Mouse (Mus musculus): ENCODE data around the gene Selenov. TPM values are rescaled to one million over a fixed set of nuclear protein-coding genes. Genes with fewer than 3 reads are reported as not detected.

Gene Selenov
- polyA plus RNA-seq (2016; fragmentation: Nextera tagmentation; extraction: Ambion mirVana) = 0.90 and 1.6 TPM in 2 replicates

DNA sequence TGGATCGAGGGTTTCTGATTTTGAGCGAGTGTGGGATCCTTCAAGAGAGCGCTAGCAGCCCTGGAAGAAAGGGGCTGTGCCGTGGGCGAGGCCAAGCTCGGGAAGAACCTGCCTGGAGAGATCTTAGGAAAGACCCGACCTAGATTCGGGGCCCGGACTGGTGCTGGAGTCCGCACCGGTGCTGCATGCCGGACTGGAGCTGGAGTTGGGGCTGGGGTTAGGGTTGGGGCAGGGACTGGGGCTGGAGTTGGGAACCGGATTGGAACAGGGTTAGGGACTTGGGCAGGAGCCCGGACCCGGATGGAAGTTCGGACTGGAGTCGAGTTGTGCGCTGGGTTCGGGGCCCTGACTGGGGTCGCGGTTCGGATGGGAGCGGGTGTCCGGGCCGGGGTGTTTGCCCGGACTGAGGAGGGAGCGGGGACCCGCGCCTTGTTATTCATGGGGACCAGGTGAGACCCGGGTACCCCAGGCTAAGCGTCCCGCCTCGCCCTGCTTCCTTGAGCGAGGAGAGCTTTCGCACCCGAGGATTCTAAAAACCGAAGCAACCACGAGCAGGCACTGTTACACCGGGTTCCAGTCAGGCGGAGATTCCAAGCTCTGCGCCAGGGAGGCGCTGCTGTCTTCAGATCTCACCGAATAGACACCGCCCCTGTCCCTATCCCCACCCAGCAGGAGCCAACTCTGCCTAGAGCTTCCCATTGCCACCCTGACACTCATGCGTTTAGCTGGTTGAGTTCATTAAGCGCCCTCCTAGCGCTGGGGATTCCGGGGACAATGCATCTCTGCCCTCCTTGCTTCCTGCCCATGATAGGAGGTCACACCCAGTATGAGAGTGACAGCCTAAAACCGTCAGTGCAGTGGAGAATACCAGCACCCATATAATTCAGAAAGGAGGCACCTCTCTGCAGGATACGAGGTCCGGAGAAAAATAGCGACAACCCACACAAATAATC lies at the start of gene Selenov:
Gene Selenov, minus strand, starts transcription at position 549 of the 953 bp plus-strand sequence.
- no peak within 1 kb of the TSS for H3K27ac ChIP-seq (replicated peaks)
- H3K4me2 ChIP-seq (replicated peaks) = peak within 1 kb of the TSS; percentile 50
- H3K4me3 ChIP-seq = peak within 1 kb of the TSS; percentile 31
- H3K9me3 ChIP-seq = no peaks in the 10 kb centered on the region
- H3K9ac ChIP-seq (replicated peaks) = peak within 1 kb of the TSS; percentile 35; the same call in 1 of the 2 replicates
- H3K4me1 ChIP-seq = peaks cover 35% of the 10 kb centered on the region
- ATAC-seq (ENCODE audit: low FRiP score, low read depth) = peak; percentile 28; the same call in 1 of the 2 replicates
- H3K36me3 ChIP-seq = peaks cover under 1% of the 10 kb centered on the region; the same call in 1 of the 2 replicates
- H3K27me3 ChIP-seq = peaks cover 79% of the 10 kb centered on the region
- under 1% methylated on average over 51 of the region's 52 CpGs for WGBS

DNA sequence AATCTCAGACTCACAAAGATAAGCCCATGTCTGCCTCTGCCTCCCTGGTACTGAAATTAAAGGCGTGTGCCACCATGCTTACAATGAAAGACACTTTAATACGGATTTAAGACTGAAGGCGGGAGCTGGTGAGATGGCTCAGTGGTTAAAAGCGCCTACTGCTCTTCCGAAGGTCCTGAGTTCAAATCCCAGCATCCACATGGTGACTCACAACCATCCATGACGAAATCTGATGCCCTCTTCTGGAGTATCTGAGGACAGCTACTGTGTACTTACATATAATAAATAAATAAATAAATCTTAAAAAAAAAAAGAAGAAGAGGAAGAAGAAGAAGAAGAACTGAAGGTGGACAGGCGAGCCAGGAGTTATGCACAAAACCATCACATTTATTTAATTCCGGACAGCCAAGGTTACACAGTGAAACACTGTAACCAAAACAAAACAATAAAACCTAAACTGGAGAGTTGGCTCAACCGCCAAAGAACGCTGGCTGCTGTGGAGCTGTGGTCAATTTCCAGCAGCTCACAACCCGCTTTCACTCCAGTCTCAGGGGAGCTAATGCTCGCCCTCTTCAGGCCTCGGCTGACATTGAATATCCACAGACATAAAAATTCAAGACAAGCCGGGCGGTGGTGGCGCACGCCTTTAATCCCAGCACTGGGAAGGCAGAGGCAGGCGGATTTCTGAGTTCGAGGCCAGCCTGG lies 48.4 kb upstream of the Selenov start:
- 80% methylated on average over 19 of the region's 19 CpGs for WGBS
- no peaks in the 10 kb centered on the region; the same call in 1 of the 2 replicates for H3K27me3 ChIP-seq
- H3K9me3 ChIP-seq = no peaks in the 10 kb centered on the region
- H3K4me3 ChIP-seq = peak overlapping the region; percentile 97
- H3K4me1 ChIP-seq = peaks cover 12% of the 10 kb centered on the region
- no peak for ATAC-seq (ENCODE audit: low FRiP score, low read depth)
- peak overlapping the region; percentile 86 for H3K9ac ChIP-seq (replicated peaks)
- peak overlapping the region; percentile 87 for H3K4me2 ChIP-seq (replicated peaks)
- 0 out of 2 replicates have a peak, but pooled peaks cover 3% of the 10 kb centered on the region for H3K36me3 ChIP-seq
- H3K27ac ChIP-seq (replicated peaks) = peak overlapping the region; percentile 78

DNA sequence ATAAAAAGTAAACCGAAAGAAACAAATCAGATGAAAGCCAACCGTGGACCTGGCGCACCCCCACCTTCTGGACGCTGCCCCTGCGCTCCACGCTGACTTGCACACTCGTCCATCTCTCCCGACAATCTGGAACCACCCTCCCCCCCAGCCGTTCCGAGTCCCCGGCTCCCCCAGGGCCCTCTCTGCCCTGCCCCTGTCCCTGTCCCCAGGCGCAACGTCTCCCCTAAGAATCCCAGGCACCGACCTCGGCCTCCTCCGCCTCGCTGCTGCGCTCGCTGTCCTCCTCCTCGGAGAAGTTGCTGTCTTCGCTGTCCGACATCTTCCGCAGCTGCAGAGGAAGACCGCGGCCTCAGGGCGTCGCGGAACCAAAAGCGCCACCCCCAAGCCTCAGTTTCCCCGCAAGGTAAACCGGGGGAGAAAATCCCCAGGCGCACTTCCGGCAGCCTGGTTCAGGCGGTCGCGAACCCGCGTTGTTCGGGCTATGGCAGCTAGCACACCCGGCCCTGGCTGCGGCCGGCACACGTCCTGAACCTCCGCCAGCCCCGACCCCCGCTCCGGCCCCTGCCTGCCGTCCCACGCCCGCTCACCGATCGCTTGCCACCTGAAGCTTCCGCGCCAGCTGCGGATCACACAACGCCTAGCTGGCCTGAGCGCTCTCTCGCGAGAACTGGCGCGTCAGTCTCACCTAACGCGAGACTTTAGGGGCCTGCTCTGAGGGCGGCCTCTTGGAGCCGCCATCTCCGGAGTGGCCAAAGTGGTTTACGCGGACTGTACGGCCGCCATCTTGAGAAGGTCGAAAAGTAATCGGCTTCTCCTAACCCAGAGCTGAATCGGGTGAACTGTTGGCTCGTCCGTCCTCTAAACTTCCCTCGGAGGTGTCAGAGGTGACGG lies 47.4 kb upstream of the Selenov start, which contains the start of gene Supt5:
Gene Supt5, minus strand, starts transcription at position 639 of the 891 bp plus-strand sequence.
- Histone ChIP-seq H3K9ac (replicated peaks) (peak within 1 kb of the TSS; percentile 86), H3K27me3 (no peaks in the 10 kb centered on the region; the same call in 1 of the 2 replicates), H3K9me3 (no peaks in the 10 kb centered on the region), H3K4me3 (peak within 1 kb of the TSS; percentile 97), H3K4me1 (peaks cover 12% of the 10 kb centered on the region), H3K36me3 (0 out of 2 replicates have a peak, but pooled peaks cover 3% of the 10 kb centered on the region), H3K4me2 (replicated peaks) (peak within 1 kb of the TSS; percentile 87), H3K27ac (replicated peaks) (peak within 1 kb of the TSS; percentile 83)
- ATAC-seq (ENCODE audit: low FRiP score, low read depth) = peak; percentile 99
- under 1% methylated on average over 76 of the region's 77 CpGs for WGBS

GRCm38 (mm10) chr7:28335471-28335870 lies 44.5 kb upstream of the Selenov start:
- 90% methylated on average over 2 of the region's 2 CpGs for WGBS
- Histone ChIP-seq H3K27me3 (no peaks in the 10 kb centered on the region), H3K4me3 (no peak overlapping the region), H3K27ac (replicated peaks) (no peak overlapping the region), H3K9ac (replicated peaks) (no peak overlapping the region), H3K36me3 (peaks cover 18% of the 10 kb centered on the region), H3K4me2 (replicated peaks) (no peak overlapping the region), H3K4me1 (peaks cover 12% of the 10 kb centered on the region), H3K9me3 (no peaks in the 10 kb centered on the region)
- no peak for ATAC-seq (ENCODE audit: low FRiP score, low read depth)

- Histone ChIP-seq H3K4me1 (peaks cover 12% of the 10 kb centered on the region), H3K9ac (replicated peaks) (no peak overlapping the region), H3K4me2 (replicated peaks) (no peak overlapping the region), H3K9me3 (no peaks in the 10 kb centered on the region), H3K36me3 (peaks cover 27% of the 10 kb centered on the region), H3K4me3 (no peak overlapping the region), H3K27me3 (no peaks in the 10 kb centered on the region), H3K27ac (replicated peaks) (no peak overlapping the region)
- ATAC-seq (ENCODE audit: low FRiP score, low read depth) = no peak
- 93% methylated on average over 4 of the region's 4 CpGs for WGBS
Observed at GRCm38 (mm10) chr7:28334534-28334933, 43.5 kb upstream of the Selenov start.

DNA sequence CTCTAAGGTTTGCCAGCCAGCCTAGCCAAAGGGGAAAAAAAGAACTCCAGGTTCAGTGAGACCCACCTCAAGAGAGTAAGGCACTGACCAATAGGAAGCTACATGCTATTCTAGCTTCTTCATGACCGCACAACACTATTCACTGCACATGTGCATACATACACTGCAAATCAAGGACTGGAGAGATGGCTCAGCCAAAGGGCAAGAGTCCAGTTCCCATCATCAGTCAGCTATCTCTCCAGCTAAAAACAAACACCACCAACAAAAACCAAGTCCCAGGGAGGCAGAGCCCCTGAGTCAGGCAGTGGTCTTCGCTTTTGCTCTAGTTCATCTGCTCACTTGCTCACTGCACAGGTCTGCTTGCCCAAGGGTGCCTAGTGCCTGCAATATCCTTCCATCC lies 37.3 kb upstream of the Selenov start:
- Histone ChIP-seq H3K27ac (replicated peaks) (no peak overlapping the region), H3K27me3 (no peaks in the 10 kb centered on the region), H3K9me3 (no peaks in the 10 kb centered on the region), H3K4me1 (no peaks in the 10 kb centered on the region), H3K4me3 (no peak overlapping the region), H3K4me2 (replicated peaks) (no peak overlapping the region), H3K9ac (replicated peaks) (no peak overlapping the region), H3K36me3 (peaks cover 85% of the 10 kb centered on the region)
- WGBS = 98% methylated on average over 2 of the region's 2 CpGs
- ATAC-seq (ENCODE audit: low FRiP score, low read depth) = no peak

- no peaks in the 10 kb centered on the region for H3K9me3 ChIP-seq
- 84% methylated on average over 4 of the region's 4 CpGs for WGBS
Observed at GRCm38 (mm10) chr7:28326457-28326856, 35.5 kb upstream of the Selenov start.

DNA sequence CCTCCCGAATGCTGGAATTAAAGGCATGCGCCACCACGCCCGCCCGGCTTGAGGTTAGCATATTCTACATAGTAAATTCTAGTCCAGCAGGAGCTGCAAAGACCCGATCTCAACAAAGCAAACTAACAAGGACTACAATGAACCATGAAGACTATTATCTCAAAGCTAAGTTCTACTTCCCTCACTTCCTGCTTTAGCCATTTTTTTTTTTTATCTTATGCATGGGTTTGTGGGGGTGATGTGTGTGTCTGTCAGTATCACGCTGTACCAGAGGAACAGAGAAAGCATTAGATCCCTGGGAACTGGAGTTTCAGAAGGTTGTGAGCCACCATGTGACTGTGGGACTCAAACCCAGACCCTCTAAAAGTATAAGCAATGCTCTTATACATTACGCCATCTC lies 34.3 kb upstream of the Selenov start:
- WGBS = 91% methylated on average over 8 of the region's 8 CpGs
- Histone ChIP-seq H3K27ac (replicated peaks) (no peak overlapping the region), H3K9ac (replicated peaks) (no peak overlapping the region), H3K27me3 (no peaks in the 10 kb centered on the region), H3K36me3 (peaks cover 99% of the 10 kb centered on the region), H3K9me3 (no peaks in the 10 kb centered on the region), H3K4me2 (replicated peaks) (no peak overlapping the region), H3K4me1 (no peaks in the 10 kb centered on the region), H3K4me3 (no peak overlapping the region)
- ATAC-seq (ENCODE audit: low FRiP score, low read depth) = no peak

More at GRCm38 (mm10) chr7:28326457-28326856, 35.5 kb upstream of the Selenov start:
- no peaks in the 10 kb centered on the region for H3K27me3 ChIP-seq
- no peaks in the 10 kb centered on the region for H3K4me1 ChIP-seq
- H3K36me3 ChIP-seq = peaks cover 99% of the 10 kb centered on the region
- H3K4me3 ChIP-seq = no peak overlapping the region
- no peak overlapping the region for H3K4me2 ChIP-seq (replicated peaks)
- ATAC-seq (ENCODE audit: low FRiP score, low read depth) = no peak
- no peak overlapping the region for H3K27ac ChIP-seq (replicated peaks)
- no peak overlapping the region for H3K9ac ChIP-seq (replicated peaks)

DNA sequence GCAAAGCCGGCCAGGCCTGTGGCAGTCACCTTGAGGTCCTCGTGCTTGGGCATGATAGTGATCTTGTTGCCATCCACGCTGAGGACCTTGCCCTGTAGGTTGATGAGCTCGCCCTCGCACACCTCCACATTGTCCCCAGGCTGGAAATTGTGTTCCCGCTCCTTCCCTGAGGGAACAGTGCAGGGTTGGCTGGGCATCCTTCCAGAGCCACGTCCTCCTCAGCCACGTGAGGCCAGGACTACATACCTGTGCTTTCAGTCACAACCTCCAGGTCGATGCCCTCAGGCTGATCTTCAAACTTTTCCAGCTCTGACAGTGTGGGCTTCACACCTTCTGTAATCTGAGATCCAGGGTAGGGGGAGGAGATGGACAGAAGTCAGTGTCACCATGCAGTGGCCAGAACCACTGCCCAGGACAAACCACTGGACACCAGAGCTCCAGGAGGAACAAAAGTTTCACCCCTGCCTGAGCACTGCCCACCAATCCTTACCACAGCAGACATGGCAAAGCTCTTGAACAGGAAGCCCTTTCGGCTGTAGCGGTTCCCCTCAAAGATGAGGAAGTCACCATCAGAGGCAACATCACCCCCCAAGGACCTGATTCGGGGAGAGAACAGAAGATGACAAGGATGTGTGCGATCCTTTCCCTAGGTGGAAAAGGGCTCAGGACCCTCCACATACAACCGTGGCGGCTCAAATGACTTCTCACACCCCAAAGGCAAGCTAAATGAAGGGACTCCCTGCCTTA lies 31.2 kb upstream of the Selenov start:
- Histone ChIP-seq H3K9ac (replicated peaks) (no peak overlapping the region), H3K4me3 (no peak overlapping the region), H3K4me2 (replicated peaks) (no peak overlapping the region), H3K9me3 (no peaks in the 10 kb centered on the region), H3K36me3 (peaks cover 100% of the 10 kb centered on the region), H3K4me1 (no peaks in the 10 kb centered on the region), H3K27ac (replicated peaks) (no peak overlapping the region), H3K27me3 (no peaks in the 10 kb centered on the region)
- 92% methylated on average over 15 of the region's 15 CpGs for WGBS
- no peak for ATAC-seq (ENCODE audit: low FRiP score, low read depth)

DNA sequence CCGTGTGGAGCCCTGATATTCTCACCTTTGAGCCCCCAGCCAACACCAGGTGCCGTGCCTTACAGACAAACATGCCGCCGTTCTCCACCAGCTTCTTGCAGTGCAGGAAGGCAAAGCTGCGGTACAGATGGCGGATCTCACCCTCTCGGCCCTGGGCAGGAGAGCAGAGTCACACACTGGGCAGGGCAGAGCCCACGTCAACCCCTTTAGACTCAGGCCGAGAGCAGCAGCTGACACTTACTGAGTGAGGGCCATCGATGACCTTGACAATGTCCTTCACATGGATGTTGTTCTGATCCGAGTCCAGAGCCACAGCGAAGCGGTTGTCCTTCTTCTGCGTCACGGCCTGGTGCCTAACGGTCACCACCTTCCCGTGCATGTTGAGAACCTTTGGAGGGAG lies 27.7 kb upstream of the Selenov start:
- Histone ChIP-seq H3K4me1 (no peaks in the 10 kb centered on the region), H3K27ac (replicated peaks) (no peak overlapping the region), H3K9me3 (no peaks in the 10 kb centered on the region), H3K4me2 (replicated peaks) (no peak overlapping the region), H3K9ac (replicated peaks) (no peak overlapping the region), H3K27me3 (no peaks in the 10 kb centered on the region), H3K36me3 (peaks cover 99% of the 10 kb centered on the region), H3K4me3 (no peak overlapping the region)
- no peak for ATAC-seq (ENCODE audit: low FRiP score, low read depth)
- WGBS = 94% methylated on average over 17 of the region's 17 CpGs

- Histone ChIP-seq H3K36me3 (peaks cover 92% of the 10 kb centered on the region), H3K9ac (replicated peaks) (no peak overlapping the region)
- 92% methylated on average over 3 of the region's 3 CpGs for WGBS
Observed at GRCm38 (mm10) chr7:28318036-28318435, 27.1 kb upstream of the Selenov start.

More at GRCm38 (mm10) chr7:28318036-28318435, 27.1 kb upstream of the Selenov start:
- H3K27ac ChIP-seq (replicated peaks) = no peak overlapping the region
- no peaks in the 10 kb centered on the region for H3K4me1 ChIP-seq
- H3K4me3 ChIP-seq = no peak overlapping the region
- ATAC-seq (ENCODE audit: low FRiP score, low read depth) = no peak
- H3K9me3 ChIP-seq = no peaks in the 10 kb centered on the region
- no peak overlapping the region for H3K4me2 ChIP-seq (replicated peaks)
- H3K27me3 ChIP-seq = no peaks in the 10 kb centered on the region
